Comparison of ENCODE assay signal across 8 mouse cellular contexts in genomic region chr8:72493381-72493780, GRCm38 (mm10). TPM values are rescaled to one million over a fixed set of nuclear protein-coding genes. Genes with fewer than 3 reads are reported as not detected.
DNase-seq lines count a peak whose midpoint lies in the region; ATAC-seq and TF ChIP-seq lines count a peak whose summit lies in the region.

No protein-coding gene starts in this region.

- peak overlapping the region; percentile 95 for H3K27ac ChIP-seq in gastrocnemius, adult 2 months
- peak overlapping the region; percentile 73; the same call in 1 of the 2 replicates for H3K27ac ChIP-seq in embryonic facial prominence, embryonic 14.5 days (replicated peaks; ENCODE audit: low read depth, low read length)
- peak overlapping the region; percentile 74 for H3K27ac ChIP-seq in limb, embryonic 15.5 days
- peak overlapping the region; percentile 76 for H3K27ac ChIP-seq in stomach, postnatal 0 days (replicated peaks)

- peaks cover 42% of the 10 kb centered on the region for H3K36me3 ChIP-seq in embryonic facial prominence, embryonic 14.5 days (ENCODE audit: control insufficient read depth, insufficient read depth, low read length)
- H3K36me3 ChIP-seq in limb, embryonic 15.5 days: peaks cover 37% of the 10 kb centered on the region
- H3K36me3 ChIP-seq in stomach, postnatal 0 days (ENCODE audit: control insufficient read depth, insufficient read depth, low read length): peaks cover 11% of the 10 kb centered on the region

- no peaks in the 10 kb centered on the region for H3K27me3 ChIP-seq in embryonic facial prominence, embryonic 14.5 days (replicated peaks; ENCODE audit: control insufficient read depth, insufficient read depth, low read length)
- H3K27me3 ChIP-seq in limb, embryonic 15.5 days: no peaks in the 10 kb centered on the region
- no peaks in the 10 kb centered on the region for H3K27me3 ChIP-seq in stomach, postnatal 0 days (ENCODE audit: control insufficient read depth, insufficient read depth, low read length)

- intact Hi-C loops in gastrocnemius, adult 2 months (cut with DNase I): loop anchor here (2.0 to 10.0 kb wide), 3 partner anchors 53 to 731 kb away; no protein-coding TSS in a partner anchor

- peak overlapping the region; percentile 88 for H3K9ac ChIP-seq in embryonic facial prominence, embryonic 14.5 days (ENCODE audit: low read depth, low read length)
- H3K9ac ChIP-seq in limb, embryonic 15.5 days: peak overlapping the region; percentile 43
- peak overlapping the region; percentile 63 for H3K9ac ChIP-seq in stomach, postnatal 0 days (ENCODE audit: low read length)

- peak overlapping the region; percentile 85 for H3K4me2 ChIP-seq in embryonic facial prominence, embryonic 14.5 days (ENCODE audit: low read depth, low read length)
- peak overlapping the region; percentile 72 for H3K4me2 ChIP-seq in limb, embryonic 15.5 days
- peak overlapping the region; percentile 77 for H3K4me2 ChIP-seq in stomach, postnatal 0 days (replicated peaks; ENCODE audit: low read depth)

- no peak for DNase-seq in gastrocnemius, adult 2 months
- DNase-seq in gastrocnemius, postnatal 25 days: no peak
- peak; percentile 55 for DNase-seq in 3T3-L1 (ENCODE audit: low read depth, low spot score)
- no peak for DNase-seq in embryonic facial prominence, embryonic 14.5 days (ENCODE audit: low spot score)
- no peak for DNase-seq in stomach, postnatal 0 days (ENCODE audit: low spot score)
- DNase-seq in layer of hippocampus, adult 18-20 months (ENCODE audit: low spot score in 2 of 2): no peak
- DNase-seq in left cerebral cortex, adult 9 months (ENCODE audit: low spot score in 2 of 2): no peak

- TF ChIP-seq EP300 in stomach, postnatal 0 days (optimal IDR thresholded peaks at IDR 0.05): no peak

- H3K9me3 ChIP-seq in embryonic facial prominence, embryonic 14.5 days (ENCODE audit: control insufficient read depth, low read length): no peaks in the 10 kb centered on the region
- no peaks in the 10 kb centered on the region for H3K9me3 ChIP-seq in limb, embryonic 15.5 days
- no peaks in the 10 kb centered on the region for H3K9me3 ChIP-seq in stomach, postnatal 0 days (ENCODE audit: control insufficient read depth, low read length)

- 0 out of 2 replicates have a peak, but pooled peaks cover 7% of the 10 kb centered on the region for H3K4me1 ChIP-seq in embryonic facial prominence, embryonic 14.5 days (ENCODE audit: control insufficient read depth, insufficient read depth, low read length)
- H3K4me1 ChIP-seq in limb, embryonic 15.5 days: peaks cover 30% of the 10 kb centered on the region
- peaks cover 4% of the 10 kb centered on the region; the same call in 1 of the 2 replicates for H3K4me1 ChIP-seq in stomach, postnatal 0 days (replicated peaks; ENCODE audit: control insufficient read depth, insufficient read depth)

- WGBS in embryonic facial prominence, embryonic 14.5 days: 10% methylated on average over 8 of the region's 8 CpGs
- WGBS in limb, embryonic 15.5 days: 12% methylated on average over 8 of the region's 8 CpGs
- WGBS in stomach, postnatal 0 days: 11% methylated on average over 8 of the region's 8 CpGs

- TF ChIP-seq CTCF in gastrocnemius, adult 2 months (IDR thresholded peaks at IDR 0.05): no peak
- TF ChIP-seq CTCF in stomach, postnatal 0 days (IDR thresholded peaks at IDR 0.05; ENCODE audit: low read depth): no peak

- no peak for ATAC-seq in embryonic facial prominence, embryonic 14.5 days (ENCODE audit: low read depth)
- no peak for ATAC-seq in limb, embryonic 15.5 days (ENCODE audit: insufficient number of reproducible peaks, low FRiP score, low TSS enrichment, low read depth)
- ATAC-seq in stomach, postnatal 0 days (ENCODE audit: low FRiP score, low TSS enrichment): no peak

- H3K4me3 ChIP-seq in gastrocnemius, adult 2 months: peak overlapping the region; percentile 92
- peak overlapping the region; percentile 91 for H3K4me3 ChIP-seq in embryonic facial prominence, embryonic 14.5 days (ENCODE audit: low read depth, low read length)
- peak overlapping the region; percentile 97 for H3K4me3 ChIP-seq in limb, embryonic 15.5 days
- peak overlapping the region; percentile 56 for H3K4me3 ChIP-seq in stomach, postnatal 0 days (ENCODE audit: low read depth, low read length)

RNA-seq across cellular contexts. Expression of gene Slc35e1, which starts 1.0 kb away (rescaled TPM):
- 10 to 100 TPM; 44.8 to 52.0 TPM for total RNA-seq in gastrocnemius, adult 2 months (2021)
- 10 to 100 TPM; 36.6 to 43.0 TPM for total RNA-seq in gastrocnemius, postnatal 25 days (2021)
- polyA plus RNA-seq in embryonic facial prominence, embryonic 14.5 days (2014; fragmentation: Nextera tagmentation; extraction: Ambion mirVana): 14.9 and 15.4 TPM in 2 replicates
- polyA plus RNA-seq in limb, embryonic 15.5 days (2015; fragmentation: Nextera tagmentation; extraction: Ambion mirVana): 17.6 and 20.0 TPM in 2 replicates
- polyA plus RNA-seq in stomach, postnatal 0 days (2015; fragmentation: Nextera tagmentation; extraction: Ambion mirVana): 8.5 TPM in 2 replicates
- 10 to 100 TPM; 47.2 to 48.9 TPM for total RNA-seq in layer of hippocampus, adult 18-20 months (2021)

RNA-seq across cellular contexts. Expression of gene Cherp, which starts 18.4 kb away (rescaled TPM):
- 10 to 100 TPM; 19.7 to 26.1 TPM for total RNA-seq in gastrocnemius, adult 2 months (2021)
- 10 to 100 TPM; 21.1 to 26.0 TPM for total RNA-seq in gastrocnemius, postnatal 25 days (2021)
- 57.4 and 57.9 TPM in 2 replicates for polyA plus RNA-seq in embryonic facial prominence, embryonic 14.5 days (2014; fragmentation: Nextera tagmentation; extraction: Ambion mirVana)
- 53.4 and 58.2 TPM in 2 replicates for polyA plus RNA-seq in limb, embryonic 15.5 days (2015; fragmentation: Nextera tagmentation; extraction: Ambion mirVana)
- polyA plus RNA-seq in stomach, postnatal 0 days (2015; fragmentation: Nextera tagmentation; extraction: Ambion mirVana): 15.6 and 19.2 TPM in 2 replicates
- 10 to 100 TPM; 76.7 to 79.4 TPM for total RNA-seq in layer of hippocampus, adult 18-20 months (2021)

RNA-seq across cellular contexts. Expression of gene 1700030K09Rik, which starts 49.7 kb away (rescaled TPM):
- total RNA-seq in gastrocnemius, adult 2 months (2021): 1 to 10 TPM; 3.3 to 4.8 TPM
- total RNA-seq in gastrocnemius, postnatal 25 days (2021): 1 to 10 TPM; 2.9 to 3.2 TPM
- 12.3 and 13.4 TPM in 2 replicates for polyA plus RNA-seq in embryonic facial prominence, embryonic 14.5 days (2014; fragmentation: Nextera tagmentation; extraction: Ambion mirVana)
- 14.2 and 14.7 TPM in 2 replicates for polyA plus RNA-seq in limb, embryonic 15.5 days (2015; fragmentation: Nextera tagmentation; extraction: Ambion mirVana)
- 4.2 and 5.4 TPM in 2 replicates for polyA plus RNA-seq in stomach, postnatal 0 days (2015; fragmentation: Nextera tagmentation; extraction: Ambion mirVana)
- 10 to 100 TPM in 1 of 2 experiments, 1 to 10 TPM in 1; 9.7 to 10.1 TPM for total RNA-seq in layer of hippocampus, adult 18-20 months (2021)

RNA-seq across cellular contexts. Expression of gene Calr3, which starts 49.7 kb away (rescaled TPM):
- 1 to 10 TPM; 3.1 to 4.2 TPM for total RNA-seq in gastrocnemius, adult 2 months (2021)
- total RNA-seq in gastrocnemius, postnatal 25 days (2021): 1 to 10 TPM; 2.1 to 2.5 TPM
- 1.7 and 2.2 TPM in 2 replicates for polyA plus RNA-seq in embryonic facial prominence, embryonic 14.5 days (2014; fragmentation: Nextera tagmentation; extraction: Ambion mirVana)
- 1.4 and 1.7 TPM in 2 replicates for polyA plus RNA-seq in limb, embryonic 15.5 days (2015; fragmentation: Nextera tagmentation; extraction: Ambion mirVana)
- 5.4 TPM in 2 replicates for polyA plus RNA-seq in stomach, postnatal 0 days (2015; fragmentation: Nextera tagmentation; extraction: Ambion mirVana)
- total RNA-seq in layer of hippocampus, adult 18-20 months (2021): 1 to 10 TPM in 1 of 2 experiments, under 1 TPM in 1; 0.84 to 1.5 TPM

RNA-seq across cellular contexts. Expression of gene Med26, which starts 54.7 kb away (rescaled TPM):
- 10 to 100 TPM in 1 of 2 experiments, 1 to 10 TPM in 1; 7.0 to 17.2 TPM for total RNA-seq in gastrocnemius, adult 2 months (2021)
- 1 to 10 TPM; 7.3 to 7.9 TPM for total RNA-seq in gastrocnemius, postnatal 25 days (2021)
- polyA plus RNA-seq in embryonic facial prominence, embryonic 14.5 days (2014; fragmentation: Nextera tagmentation; extraction: Ambion mirVana): 13.9 and 16.2 TPM in 2 replicates
- polyA plus RNA-seq in limb, embryonic 15.5 days (2015; fragmentation: Nextera tagmentation; extraction: Ambion mirVana): 18.8 and 19.5 TPM in 2 replicates
- 7.1 and 7.4 TPM in 2 replicates for polyA plus RNA-seq in stomach, postnatal 0 days (2015; fragmentation: Nextera tagmentation; extraction: Ambion mirVana)
- 10 to 100 TPM; 10.3 to 10.5 TPM for total RNA-seq in layer of hippocampus, adult 18-20 months (2021)
